Mouse (Mus musculus) liver, postnatal 0 days (tissue): ENCODE data around the gene Palld. TPM values are rescaled to one million over a fixed set of nuclear protein-coding genes. Genes with fewer than 3 reads are reported as not detected.

Source experiments
- ATAC-seq: fragments of 200-750 bp; cut with Nextera tagmentation; 2 replicates; pipeline ENCODE4 v1.8.0; 2017; ENCODE audit warnings: mild to moderate bottlenecking, moderate library complexity
- DNase-seq: peaks from one replicate; pipeline ENCODE4 v3.0.0-alpha.2; 2016
- H3K27ac ChIP-seq: fragments of 300-500 bp; sonication (generic); 2 replicates; pipeline ENCODE4 v1.5.1; 2014; ENCODE audit warnings: antibody characterized with exemption, moderate library complexity, mild to moderate bottlenecking, low read depth
- H3K27me3 ChIP-seq: fragments of 300-500 bp; sonication (generic); 2 replicates; pipeline ENCODE4 v1.6.1; 2014; ENCODE audit warnings: low read length, control low read depth, mixed read lengths; ENCODE audit not compliant: insufficient read depth
- H3K36me3 ChIP-seq: fragments of 300-500 bp; sonication (generic); replicated peaks from 2 replicates; pipeline ENCODE4 v1.6.1; 2014; ENCODE audit warnings: mild to moderate bottlenecking, control low read depth, low read length, moderate library complexity, mixed read lengths; ENCODE audit not compliant: insufficient read depth
- H3K4me1 ChIP-seq: fragments of 300-500 bp; sonication (generic); 2 replicates; pipeline ENCODE4 v1.6.1; 2014; ENCODE audit warnings: antibody characterized with exemption, mild to moderate bottlenecking, control low read depth; ENCODE audit not compliant: insufficient read depth
- H3K4me2 ChIP-seq: fragments of 300-500 bp; sonication (generic); 2 replicates; pipeline ENCODE4 v1.6.1; 2014; ENCODE audit warnings: low read depth, mild to moderate bottlenecking, low read length, moderate library complexity, mixed read lengths
- H3K4me3 ChIP-seq: fragments of 300-500 bp; sonication (generic); 2 replicates; pipeline ENCODE4 v1.5.1; 2014; ENCODE audit warnings: low read depth, low read length
- H3K9ac ChIP-seq: fragments of 300-500 bp; sonication (generic); replicated peaks from 2 replicates; pipeline ENCODE4 v1.6.1; 2014; ENCODE audit warnings: mild to moderate bottlenecking, moderate library complexity
- H3K9me3 ChIP-seq: fragments of 300-500 bp; sonication (generic); 2 replicates; pipeline ENCODE4 v1.6.1; 2016; ENCODE audit warnings: mild to moderate bottlenecking, control low read depth, low read length, mixed read lengths
- CTCF ChIP-seq: sonication (generic); IDR thresholded peaks from 2 replicates; pipeline ENCODE4 v1.5.1; 2016; ENCODE audit warnings: antibody characterized with exemption, low read depth
- EP300 ChIP-seq: IDR thresholded peaks from 2 replicates; pipeline ENCODE4 v1.6.1; 2016; ENCODE audit warnings: antibody characterized with exemption, low read depth, mild to moderate bottlenecking
- WGBS: fragments of 180-500 bp; shearing (Covaris S2); extraction: QIAGEN DNeasy Blood & Tissue Kit; methylation state at CpG from one replicate; pipeline ENCODE4 v1.1.7; 2014; ENCODE audit not compliant: insufficient replicate concordance; 5-methylcytosine and 5-hydroxymethylcytosine counted together
- polyA plus RNA-seq: library from polyadenylated mRNA; unstranded; fragments of >200 nt; fragmentation: Nextera tagmentation; extraction: Ambion mirVana; gene quantifications from 2 replicates; pipeline ENCODE4 v1.2.1, GENCODE M21; 2015

The Palld gene
- polyA plus RNA-seq, 1 experiment from 2014 or later = 11.7 TPM

- Histone ChIP-seq H3K36me3 (no peaks in the 10 kb centered on the region), H3K27me3 (no peaks in the 10 kb centered on the region), H3K4me2 (no peak overlapping the region), H3K9ac (no peak overlapping the region), H3K9me3 (no peaks in the 10 kb centered on the region), H3K4me1 (no peaks in the 10 kb centered on the region), H3K4me3 (no peak overlapping the region), H3K27ac (no peak overlapping the region)
- TF ChIP-seq EP300 (no peak), CTCF (peak; percentile 68)
- 4% methylated on average over 5 of the region's 5 CpGs for WGBS
- peak; percentile 27 for DNase-seq
- ATAC-seq = 0 out of 2 replicates have a peak, but pooled peaks have one; percentile 17
Measured at GRCm38 (mm10) chr8:61875290-61875689, 27.2 kb downstream of the Palld start.

- H3K27ac ChIP-seq = no peak overlapping the region
- no peaks in the 10 kb centered on the region for H3K27me3 ChIP-seq
- H3K36me3 ChIP-seq = no peaks in the 10 kb centered on the region
- WGBS = 59% methylated on average over 9 of the region's 9 CpGs
- no peak overlapping the region for H3K4me2 ChIP-seq
- H3K4me1 ChIP-seq = no peaks in the 10 kb centered on the region
- TF ChIP-seq CTCF (peak; percentile 34; the same call in 1 of the 2 replicates), EP300 (no peak)
- no peaks in the 10 kb centered on the region for H3K9me3 ChIP-seq
- ATAC-seq (no peak), DNase-seq (no peak)
- no peak overlapping the region for H3K4me3 ChIP-seq
- no peak overlapping the region for H3K9ac ChIP-seq
Measured at GRCm38 (mm10) chr8:61873994-61874393, 28.5 kb downstream of the Palld start.

- no peaks in the 10 kb centered on the region for H3K9me3 ChIP-seq
- no peaks in the 10 kb centered on the region for H3K4me1 ChIP-seq
- ATAC-seq = no peak
- TF ChIP-seq EP300 (no peak), CTCF (no peak)
- H3K4me2 ChIP-seq = no peak overlapping the region
- no peaks in the 10 kb centered on the region for H3K27me3 ChIP-seq
- no peaks in the 10 kb centered on the region for H3K36me3 ChIP-seq
- no peak overlapping the region for H3K9ac ChIP-seq
- H3K27ac ChIP-seq = no peak overlapping the region
- WGBS = 84% methylated on average over 3 of the region's 3 CpGs
- no peak overlapping the region for H3K4me3 ChIP-seq
- DNase-seq = no peak
Measured at GRCm38 (mm10) chr8:61868481-61868880, 34.0 kb downstream of the Palld start.

- H3K4me2 ChIP-seq = no peak overlapping the region
- DNase-seq = no peak
- TF ChIP-seq CTCF (no peak), EP300 (no peak)
- no peak overlapping the region for H3K4me3 ChIP-seq
- 73% methylated on average over 1 of the region's 1 CpGs for WGBS
- no peak overlapping the region for H3K27ac ChIP-seq
- H3K9me3 ChIP-seq = no peaks in the 10 kb centered on the region
- no peak for ATAC-seq
- H3K36me3 ChIP-seq = no peaks in the 10 kb centered on the region
- no peaks in the 10 kb centered on the region for H3K4me1 ChIP-seq
- no peaks in the 10 kb centered on the region for H3K27me3 ChIP-seq
- H3K9ac ChIP-seq = no peak overlapping the region
Measured at GRCm38 (mm10) chr8:61866920-61867319, 35.6 kb downstream of the Palld start.

- no peaks in the 10 kb centered on the region for H3K27me3 ChIP-seq
- no peaks in the 10 kb centered on the region for H3K9me3 ChIP-seq
- no peaks in the 10 kb centered on the region for H3K4me1 ChIP-seq
- H3K36me3 ChIP-seq = no peaks in the 10 kb centered on the region
- TF ChIP-seq CTCF (no peak), EP300 (no peak)
- H3K4me3 ChIP-seq = no peak overlapping the region
- no peak overlapping the region for H3K4me2 ChIP-seq
- WGBS = 80% methylated on average over 7 of the region's 7 CpGs
- ATAC-seq = no peak
- no peak overlapping the region for H3K9ac ChIP-seq
- no peak for DNase-seq
- no peak overlapping the region for H3K27ac ChIP-seq
Measured at GRCm38 (mm10) chr8:61865365-61865764, 37.1 kb downstream of the Palld start.

- Histone ChIP-seq H3K4me2 (no peak overlapping the region), H3K9me3 (no peaks in the 10 kb centered on the region), H3K27ac (no peak overlapping the region), H3K9ac (no peak overlapping the region), H3K4me3 (no peak overlapping the region), H3K4me1 (no peaks in the 10 kb centered on the region), H3K27me3 (no peaks in the 10 kb centered on the region), H3K36me3 (no peaks in the 10 kb centered on the region)
- ATAC-seq (no peak), DNase-seq (no peak)
- TF ChIP-seq EP300 (no peak), CTCF (no peak)
- WGBS = 63% methylated on average over 4 of the region's 4 CpGs
Measured at GRCm38 (mm10) chr8:61851270-61851669, 51.2 kb downstream of the Palld start.
